12 mouse cellular contexts compared by ENCODE assay signal in the genomic region with DNA sequence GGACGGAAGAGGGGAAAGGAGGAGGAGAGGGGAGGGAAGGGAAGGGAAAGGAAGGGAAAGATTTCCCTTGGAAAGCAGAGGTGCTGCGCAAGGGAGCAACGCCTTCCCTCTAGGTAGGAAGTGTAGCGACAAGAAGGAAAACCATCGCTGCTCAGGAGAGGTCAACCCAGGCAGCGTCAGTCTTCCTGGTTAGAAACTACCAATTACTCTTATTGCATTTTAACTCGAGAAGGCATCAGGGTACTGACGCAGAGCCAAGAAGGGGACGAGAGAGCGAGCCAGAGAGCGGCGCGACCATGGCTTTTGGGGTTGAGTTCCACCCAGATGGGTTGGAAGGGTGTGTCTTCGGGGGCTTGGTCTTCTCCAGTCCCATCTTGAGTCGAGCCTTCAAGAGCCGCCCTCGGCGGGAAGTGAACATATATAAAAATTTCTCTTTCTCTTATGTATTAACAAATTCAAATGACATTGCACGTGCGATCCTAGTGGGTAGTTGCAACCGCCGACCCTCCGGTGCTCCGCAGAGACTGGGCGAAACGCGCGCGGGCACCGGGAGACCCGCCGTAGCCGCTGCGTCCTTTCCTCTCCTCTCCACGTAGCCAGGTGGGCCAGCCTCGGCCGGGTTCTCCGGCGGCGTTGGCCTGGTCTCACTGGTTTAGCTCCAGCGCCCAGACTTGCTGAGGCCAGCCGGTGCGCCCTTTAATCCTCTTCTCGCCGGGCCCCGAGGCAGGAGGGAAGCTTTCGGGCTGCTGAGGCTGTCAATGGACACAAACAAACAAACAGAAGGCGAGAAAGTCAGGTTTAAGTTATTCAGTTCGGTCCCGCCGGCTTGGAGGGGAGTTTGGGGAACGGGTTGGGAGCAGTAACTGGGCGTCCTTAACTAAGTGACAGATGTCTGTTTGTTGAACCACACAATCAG. TPM values are rescaled to one million over a fixed set of nuclear protein-coding genes. Genes with fewer than 3 reads are reported as not detected.
DNase-seq lines count a peak whose midpoint lies in the region; ATAC-seq lines count a peak whose summit lies in the region.
"Had no signal": no experiment of that assay in that cellular context is flagged by ENCODE, and none has a peak within 500 bp of the region (broad histone marks: within the 10 kb centered on the region; RNA-seq: fewer than 3 reads in every experiment).

No protein-coding gene starts in this region.

- peak overlapping the region; percentile 40 for H3K9ac ChIP-seq in heart, embryonic 15.5 days
- H3K9ac ChIP-seq in limb, embryonic 12.5 days (replicated peaks), result peak overlapping the region; percentile 44; the same call in 1 of the 2 replicates

- intact Hi-C loops in heart, postnatal 10 days (cut with DNase I), result no loop called here

- H3K36me3 ChIP-seq in heart, embryonic 15.5 days, result no peaks in the 10 kb centered on the region
- H3K36me3 ChIP-seq in limb, embryonic 12.5 days, result no peaks in the 10 kb centered on the region

- peaks cover 42% of the 10 kb centered on the region for H3K4me1 ChIP-seq in heart, embryonic 15.5 days (replicated peaks)
- peaks cover 76% of the 10 kb centered on the region for H3K4me1 ChIP-seq in limb, embryonic 12.5 days (replicated peaks)

- no peak overlapping the region for H3K27ac ChIP-seq in heart, embryonic 15.5 days
- H3K27ac ChIP-seq in limb, embryonic 12.5 days, result no peak overlapping the region
- H3K27ac ChIP-seq: heart, adult 2 months; macrophage had no signal

- DNase-seq in heart, postnatal 10 days, result no peak
- peak; percentile 28 for DNase-seq in thymus, postnatal 4 days
- no peak for DNase-seq in thymus, postnatal 25 days
- DNase-seq in thymus, postnatal 36 days, result no peak
- DNase-seq: heart, adult 2 months had no signal

- peak overlapping the region; percentile 78 for H3K4me2 ChIP-seq in heart, embryonic 15.5 days
- H3K4me2 ChIP-seq in limb, embryonic 12.5 days, result peak overlapping the region; percentile 69

- H3K27me3 ChIP-seq in heart, embryonic 15.5 days, result peaks cover 83% of the 10 kb centered on the region
- H3K27me3 ChIP-seq in limb, embryonic 12.5 days, result peaks cover 78% of the 10 kb centered on the region

- H3K4me3 ChIP-seq in heart, embryonic 15.5 days, result peak overlapping the region; percentile 48
- peak overlapping the region; percentile 39 for H3K4me3 ChIP-seq in limb, embryonic 12.5 days (replicated peaks)
- H3K4me3 ChIP-seq: heart, adult 2 months had no signal

- H3K9me3 ChIP-seq in heart, embryonic 15.5 days (replicated peaks), result no peaks in the 10 kb centered on the region
- no peaks in the 10 kb centered on the region for H3K9me3 ChIP-seq in limb, embryonic 12.5 days

- ATAC-seq in heart, embryonic 15.5 days (replicated peaks; ENCODE audit: insufficient number of reproducible peaks, insufficient read depth, low FRiP score, low read depth), result no peak
- no peak for ATAC-seq in limb, embryonic 12.5 days (ENCODE audit: insufficient number of reproducible peaks, insufficient read depth, low FRiP score, low TSS enrichment, low read depth)
- ATAC-seq in erythroblast, adult 5-6 weeks (replicated peaks; ENCODE audit: low FRiP score, poor library complexity, severe bottlenecking), result no peak
- ATAC-seq in megakaryocyte progenitor cell, adult 5-6 weeks (replicated peaks; ENCODE audit: poor library complexity), result no peak

- 11% methylated on average over 53 of the region's 53 CpGs for WGBS in heart, embryonic 15.5 days
- WGBS in limb, embryonic 12.5 days, result 3% methylated on average over 53 of the region's 53 CpGs

RNA-seq across cellular contexts. Expression of gene Hand1, which starts 3.4 kb away (rescaled TPM):
- 11.4 and 13.9 TPM in 2 replicates for polyA plus RNA-seq in heart, embryonic 15.5 days (2015; fragmentation: Nextera tagmentation; extraction: Ambion mirVana)
- total RNA-seq in heart, postnatal 10 days (2021), result under 1 TPM in 1 of 2 experiments, not detected in 1; 0.15 TPM
- polyA plus RNA-seq in limb, embryonic 12.5 days (2016; fragmentation: Nextera tagmentation; extraction: Ambion mirVana), result 1.9 and 2.3 TPM in 2 replicates
- not detected in 2 replicates for total RNA-seq in erythroblast, adult 5-6 weeks (2015; ENCODE audit: low replicate concordance)
- not detected in 2 replicates for total RNA-seq in erythroblast, adult 5-6 weeks (2017; ENCODE audit: low replicate concordance)
- not detected in 2 replicates for total RNA-seq in megakaryocyte progenitor cell, adult 5-6 weeks (2015)
- total RNA-seq in megakaryocyte progenitor cell, adult 5-6 weeks (2017), result not detected in 2 replicates
- total RNA-seq: common myeloid progenitor, adult 5-6 weeks; heart, adult 2 months; layer of hippocampus, postnatal 25 days had no signal
- polyA plus RNA-seq: heart, adult 2 months; macrophage had no signal

RNA-seq across cellular contexts. Expression of gene Sap30l, which starts 27.8 kb away (rescaled TPM):
- 8.9 and 10.0 TPM in 2 replicates for polyA plus RNA-seq in heart, embryonic 15.5 days (2015; fragmentation: Nextera tagmentation; extraction: Ambion mirVana)
- total RNA-seq in heart, postnatal 10 days (2021), result 10 to 100 TPM; 36.1 to 38.8 TPM
- polyA plus RNA-seq in limb, embryonic 12.5 days (2016; fragmentation: Nextera tagmentation; extraction: Ambion mirVana), result 14.4 and 21.1 TPM in 2 replicates
- 4.8 and 7.9 TPM in 2 replicates for total RNA-seq in erythroblast, adult 5-6 weeks (2015; ENCODE audit: low replicate concordance)
- total RNA-seq in erythroblast, adult 5-6 weeks (2017; ENCODE audit: low replicate concordance), result 4.4 and 4.7 TPM in 2 replicates
- total RNA-seq in megakaryocyte progenitor cell, adult 5-6 weeks (2015), result 19.0 and 22.6 TPM in 2 replicates
- total RNA-seq in megakaryocyte progenitor cell, adult 5-6 weeks (2017), result 16.5 and 17.0 TPM in 2 replicates
